Mouse (Mus musculus): ENCODE data around the gene Ccdc169. TPM values are rescaled to one million over a fixed set of nuclear protein-coding genes. Genes with fewer than 3 reads are reported as not detected.

The Ccdc169 gene
- polyA plus RNA-seq, 1 experiment from 2014 or later, result 0.13 TPM

DNA sequence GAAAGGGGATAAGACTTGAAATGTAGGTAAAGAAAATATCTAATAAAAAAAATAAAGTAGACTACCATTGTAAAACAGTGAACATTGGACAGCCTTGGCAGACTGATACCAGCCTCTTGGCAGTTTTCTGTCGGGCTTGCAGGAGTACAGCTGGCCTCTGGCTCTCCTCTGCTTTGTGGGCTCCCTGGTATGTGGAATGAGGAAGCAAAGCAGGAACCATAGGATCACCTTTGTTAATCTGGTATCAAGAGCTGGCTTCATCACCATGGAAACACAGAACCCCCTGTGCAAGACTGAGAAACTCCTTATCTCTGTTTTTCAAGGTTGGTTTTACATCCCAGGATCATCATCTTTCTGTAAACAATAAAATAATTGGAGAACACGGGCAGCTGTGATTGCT is 75.1 kb downstream of the Ccdc169 start:
- Histone ChIP-seq H3K9me3 (no peaks in the 10 kb centered on the region), H3K36me3 (no peaks in the 10 kb centered on the region), H3K27me3 (no peaks in the 10 kb centered on the region), H3K4me1 (replicated peaks) (peaks cover 6% of the 10 kb centered on the region; the same call in 1 of the 2 replicates), H3K4me3 (no peak overlapping the region), H3K27ac (replicated peaks) (no peak overlapping the region), H3K9ac (no peak overlapping the region), H3K4me2 (no peak overlapping the region)
- ATAC-seq (ENCODE audit: low FRiP score, low read depth), result no peak
- WGBS, result 33% methylated on average over 2 of the region's 2 CpGs

GRCm38 (mm10) chr3:55213785-55214184 is 76.6 kb downstream of the Ccdc169 start:
- Histone ChIP-seq H3K9me3 (no peaks in the 10 kb centered on the region), H3K4me3 (no peak overlapping the region), H3K27me3 (no peaks in the 10 kb centered on the region), H3K27ac (replicated peaks) (peak overlapping the region; percentile 27; the same call in 1 of the 2 replicates), H3K9ac (no peak overlapping the region), H3K36me3 (no peaks in the 10 kb centered on the region), H3K4me2 (no peak overlapping the region), H3K4me1 (replicated peaks) (peaks cover 6% of the 10 kb centered on the region; the same call in 1 of the 2 replicates)
- 47% methylated on average over 4 of the region's 4 CpGs for whole genome bisulfite sequencing
- no peak for ATAC-seq (ENCODE audit: low FRiP score, low read depth)

- Histone ChIP-seq H3K4me2 (no peak overlapping the region), H3K4me3 (no peak overlapping the region), H3K27me3 (no peaks in the 10 kb centered on the region), H3K4me1 (replicated peaks) (peaks cover 6% of the 10 kb centered on the region; the same call in 1 of the 2 replicates), H3K9ac (no peak overlapping the region), H3K27ac (replicated peaks) (peak overlapping the region; percentile 27; the same call in 1 of the 2 replicates), H3K9me3 (no peaks in the 10 kb centered on the region), H3K36me3 (no peaks in the 10 kb centered on the region)
- 47% methylated on average over 6 of the region's 6 CpGs for WGBS
- ATAC-seq (ENCODE audit: low FRiP score, low read depth), result peak; percentile 30; the same call in 1 of the 2 replicates
Observed at GRCm38 (mm10) chr3:55214413-55214812, 77.3 kb downstream of the Ccdc169 start.

GRCm38 (mm10) chr3:55222502-55222901 is 85.4 kb downstream of the Ccdc169 start:
- H3K36me3 ChIP-seq, result no peaks in the 10 kb centered on the region
- WGBS, result 90% methylated on average over 2 of the region's 2 CpGs
- H3K4me2 ChIP-seq, result no peak overlapping the region
- H3K4me1 ChIP-seq (replicated peaks), result peaks cover 9% of the 10 kb centered on the region
- H3K4me3 ChIP-seq, result no peak overlapping the region
- no peak overlapping the region for H3K9ac ChIP-seq
- peaks cover 2% of the 10 kb centered on the region; the same call in 1 of the 2 replicates for H3K9me3 ChIP-seq
- H3K27me3 ChIP-seq, result no peaks in the 10 kb centered on the region
- H3K27ac ChIP-seq (replicated peaks), result no peak overlapping the region
- no peak for ATAC-seq (ENCODE audit: low FRiP score, low read depth)

Small RNA genes lying within 50 kb of the gene (microRNA-seq; reads per million reads assigned to microRNA genes)
- gene Gm22029, result not detected

Other genes with a start within 250 kb of the Ccdc169 start
- 1.2 and 1.4 TPM in 2 replicates for gene Sertm1, start 221.5 kb upstream of the Ccdc169 start, polyA plus RNA-seq (2015; fragmentation: Nextera tagmentation; extraction: Ambion mirVana)
- gene Ccna1, start 81.8 kb upstream of the Ccdc169 start, polyA plus RNA-seq (2015; fragmentation: Nextera tagmentation; extraction: Ambion mirVana), result 1.4 and 2.1 TPM in 2 replicates
- gene Spg20, start 25.2 kb upstream of the Ccdc169 start, polyA plus RNA-seq (2015; fragmentation: Nextera tagmentation; extraction: Ambion mirVana), result 14.1 and 16.1 TPM in 2 replicates
- gene Sohlh2, start 44.7 kb downstream of the Ccdc169 start, polyA plus RNA-seq (2015; fragmentation: Nextera tagmentation; extraction: Ambion mirVana), result 0.10 and 0.12 TPM in 2 replicates
- gene Dclk1, start 105.0 kb downstream of the Ccdc169 start, polyA plus RNA-seq (2015; fragmentation: Nextera tagmentation; extraction: Ambion mirVana), result 246 and 266 TPM in 2 replicates